Mouse (Mus musculus): ENCODE measurements around the gene Grik4. TPM values are rescaled to one million over a fixed set of nuclear protein-coding genes. Genes with fewer than 3 reads are reported as not detected.

Gene Grik4
- total and polyA plus RNA-seq, 2 experiments from 2014 or later = 9.5 to 17.2 TPM

DNA sequence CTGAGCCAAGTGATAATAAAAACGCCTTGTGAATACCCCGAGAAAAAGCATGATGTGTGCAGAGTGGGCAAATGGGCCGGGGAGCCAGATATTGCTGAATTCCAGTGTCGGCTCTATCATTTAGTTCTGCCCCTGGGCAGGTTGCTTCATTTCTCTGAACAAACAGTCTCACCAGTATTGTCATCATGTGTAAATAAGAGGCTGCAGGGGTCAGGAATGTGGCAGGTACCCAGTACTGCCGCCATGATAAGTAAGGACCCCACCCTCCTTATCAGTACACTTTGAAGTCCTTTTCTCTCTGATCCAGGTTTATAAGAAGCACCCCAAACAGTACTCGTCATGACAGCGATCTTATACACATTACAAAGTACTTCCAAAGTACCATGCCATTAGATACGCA is 230.4 kb downstream of the Grik4 start:
- Histone ChIP-seq H3K4me3 (ENCODE audit: low read depth, low read length) (no peak overlapping the region), H3K9me3 (ENCODE audit: low read length) (no peaks in the 10 kb centered on the region), H3K27ac (ENCODE audit: low read depth, low read length) (no peak overlapping the region), H3K36me3 (ENCODE audit: insufficient read depth, low read length) (no peaks in the 10 kb centered on the region), H3K4me2 (ENCODE audit: low read depth, low read length, poor library complexity, severe bottlenecking) (no peak overlapping the region), H3K4me1 (ENCODE audit: insufficient read depth, low read length) (no peaks in the 10 kb centered on the region), H3K9ac (replicated peaks; ENCODE audit: low read length, poor library complexity, severe bottlenecking) (no peak overlapping the region), H3K27me3 (ENCODE audit: insufficient read depth, low read length) (no peaks in the 10 kb centered on the region)
- ATAC-seq (ENCODE audit: low FRiP score) = no peak
- 84% methylated on average over 8 of the region's 8 CpGs for WGBS
- DNase-seq (ENCODE audit: low spot score) = no peak
- TF ChIP-seq CTCF (IDR thresholded peaks at IDR 0.05) = no peak

DNA sequence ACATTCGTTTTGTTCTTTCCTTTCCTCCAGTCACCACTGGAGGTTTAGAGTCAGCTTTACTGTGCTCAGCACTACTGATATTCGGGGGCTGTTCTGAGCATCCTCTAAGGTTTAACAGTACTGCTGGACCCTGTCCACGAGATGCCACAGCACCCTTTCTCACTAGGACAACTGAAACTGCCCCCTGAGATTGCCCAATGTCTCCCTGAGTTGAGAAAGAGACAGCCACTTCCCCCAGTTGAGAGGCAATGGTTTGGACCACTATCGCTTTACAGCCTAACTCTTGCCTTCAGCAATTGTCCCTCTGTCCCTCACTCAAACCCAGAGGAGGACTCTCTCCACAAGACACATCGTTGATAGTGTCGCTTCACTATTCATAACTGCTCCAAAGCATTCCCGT is 238.4 kb downstream of the Grik4 start:
- no peak overlapping the region for H3K9ac ChIP-seq (replicated peaks; ENCODE audit: low read length, poor library complexity, severe bottlenecking)
- H3K27me3 ChIP-seq (ENCODE audit: insufficient read depth, low read length) = no peaks in the 10 kb centered on the region
- WGBS = 83% methylated on average over 7 of the region's 7 CpGs
- no peak overlapping the region for H3K4me3 ChIP-seq (ENCODE audit: low read depth, low read length)
- ATAC-seq (ENCODE audit: low FRiP score) (no peak), DNase-seq (ENCODE audit: low spot score) (no peak)
- H3K27ac ChIP-seq (ENCODE audit: low read depth, low read length) = no peak overlapping the region
- H3K4me1 ChIP-seq (ENCODE audit: insufficient read depth, low read length) = peaks cover 7% of the 10 kb centered on the region; the same call in 1 of the 2 replicates
- H3K4me2 ChIP-seq (ENCODE audit: low read depth, low read length, poor library complexity, severe bottlenecking) = no peak overlapping the region
- H3K9me3 ChIP-seq (ENCODE audit: low read length) = no peaks in the 10 kb centered on the region
- no peak for TF ChIP-seq CTCF (IDR thresholded peaks at IDR 0.05)
- H3K36me3 ChIP-seq (ENCODE audit: insufficient read depth, low read length) = no peaks in the 10 kb centered on the region

DNA sequence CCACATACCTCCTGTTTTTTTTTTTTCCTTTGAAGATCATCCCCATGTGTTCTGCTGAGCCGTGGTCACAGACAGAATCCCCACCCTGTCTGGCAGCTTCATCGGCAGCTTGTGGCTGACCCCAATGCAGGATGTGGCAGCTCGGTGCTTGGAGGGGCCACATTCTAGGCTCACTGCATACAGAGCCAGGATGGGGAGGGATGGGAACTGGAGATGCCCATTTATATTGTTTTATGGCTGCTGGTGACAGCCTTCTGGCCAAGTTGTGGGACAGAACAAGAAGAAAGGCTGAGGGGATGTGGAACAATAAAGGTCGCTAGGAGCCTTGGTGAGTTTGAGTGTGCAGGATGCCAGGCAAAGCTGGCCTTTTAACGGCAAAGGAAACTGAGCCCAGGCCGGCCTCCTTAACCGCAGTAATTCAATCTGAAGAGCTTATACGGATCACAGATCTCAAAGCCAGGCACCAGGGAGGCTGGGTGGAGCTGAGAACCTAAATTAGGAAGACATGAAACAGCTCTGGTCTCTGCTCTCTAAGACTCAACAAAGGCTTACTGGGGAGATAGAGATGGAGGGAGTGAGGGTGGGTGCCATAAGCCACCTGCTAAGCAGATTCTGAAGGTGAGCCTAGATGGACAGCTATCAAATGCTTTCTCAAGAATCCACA is 241.0 kb downstream of the Grik4 start:
- Histone ChIP-seq H3K36me3 (ENCODE audit: insufficient read depth, low read length) (no peaks in the 10 kb centered on the region), H3K4me3 (ENCODE audit: low read depth, low read length) (no peak overlapping the region), H3K27ac (ENCODE audit: low read depth, low read length) (no peak overlapping the region), H3K27me3 (ENCODE audit: insufficient read depth, low read length) (no peaks in the 10 kb centered on the region), H3K4me1 (ENCODE audit: insufficient read depth, low read length) (peaks cover 7% of the 10 kb centered on the region; the same call in 1 of the 2 replicates), H3K9me3 (ENCODE audit: low read length) (no peaks in the 10 kb centered on the region), H3K4me2 (ENCODE audit: low read depth, low read length, poor library complexity, severe bottlenecking) (no peak overlapping the region), H3K9ac (replicated peaks; ENCODE audit: low read length, poor library complexity, severe bottlenecking) (no peak overlapping the region)
- DNase-seq (ENCODE audit: low spot score) (no peak), ATAC-seq (ENCODE audit: low FRiP score) (no peak)
- WGBS = 27% methylated on average over 8 of the region's 8 CpGs
- no peak for TF ChIP-seq CTCF (IDR thresholded peaks at IDR 0.05)

DNA sequence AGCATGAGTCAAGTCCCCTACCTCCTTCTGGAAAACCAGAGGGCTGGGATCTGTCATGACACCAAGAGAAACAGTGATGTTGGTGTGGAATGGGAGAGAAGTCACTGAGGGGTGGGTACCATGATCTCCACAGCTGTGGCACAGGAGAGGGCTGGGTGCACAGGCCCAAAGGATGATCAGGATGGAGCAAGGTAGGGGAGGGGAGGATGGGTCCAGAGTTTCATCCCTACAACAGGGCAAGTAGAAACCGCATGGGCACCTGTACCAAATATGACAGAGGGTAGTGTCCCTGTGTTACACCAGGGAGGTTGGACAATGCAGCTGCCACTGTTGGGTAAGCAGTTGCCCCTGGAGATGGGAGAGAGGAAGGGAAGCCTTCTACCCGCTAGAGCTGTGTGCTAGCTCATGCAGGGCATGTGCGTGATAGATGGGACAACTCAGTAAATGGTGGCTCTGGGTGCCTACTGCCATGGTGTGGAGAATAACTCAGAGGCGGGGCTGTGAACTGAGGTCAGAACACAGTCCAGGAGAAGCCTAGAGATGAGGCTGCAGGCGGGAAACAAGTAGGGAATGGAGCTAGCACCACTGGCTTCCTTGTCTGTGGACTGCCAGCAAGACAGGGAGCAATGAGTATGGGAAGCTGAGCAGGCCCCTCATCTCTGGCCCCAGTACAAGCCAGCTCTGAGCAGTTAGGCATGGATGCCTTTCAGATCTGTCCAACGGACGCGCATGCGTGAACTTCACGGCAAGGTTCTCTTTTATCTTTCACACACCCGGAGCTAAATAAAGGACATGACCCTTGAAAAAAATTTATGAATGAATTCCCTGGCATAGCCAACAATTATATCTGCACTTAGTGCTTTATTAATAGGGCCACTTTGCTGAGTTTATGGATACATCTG is 241.8 kb downstream of the Grik4 start:
- DNase-seq (ENCODE audit: low spot score) = peak; percentile 31
- TF ChIP-seq CTCF (IDR thresholded peaks at IDR 0.05) = no peak
- no peak overlapping the region for H3K27ac ChIP-seq (ENCODE audit: low read depth, low read length)
- H3K9ac ChIP-seq (replicated peaks; ENCODE audit: low read length, poor library complexity, severe bottlenecking) = no peak overlapping the region
- H3K4me2 ChIP-seq (ENCODE audit: low read depth, low read length, poor library complexity, severe bottlenecking) = no peak overlapping the region
- H3K9me3 ChIP-seq (ENCODE audit: low read length) = no peaks in the 10 kb centered on the region
- no peaks in the 10 kb centered on the region for H3K27me3 ChIP-seq (ENCODE audit: insufficient read depth, low read length)
- H3K36me3 ChIP-seq (ENCODE audit: insufficient read depth, low read length) = no peaks in the 10 kb centered on the region
- peaks cover 7% of the 10 kb centered on the region; the same call in 1 of the 2 replicates for H3K4me1 ChIP-seq (ENCODE audit: insufficient read depth, low read length)
- 0 out of 2 replicates have a peak, but pooled peaks have one; percentile 27 for ATAC-seq (ENCODE audit: low FRiP score)
- WGBS = 63% methylated on average over 11 of the region's 11 CpGs
- no peak overlapping the region for H3K4me3 ChIP-seq (ENCODE audit: low read depth, low read length)

DNA sequence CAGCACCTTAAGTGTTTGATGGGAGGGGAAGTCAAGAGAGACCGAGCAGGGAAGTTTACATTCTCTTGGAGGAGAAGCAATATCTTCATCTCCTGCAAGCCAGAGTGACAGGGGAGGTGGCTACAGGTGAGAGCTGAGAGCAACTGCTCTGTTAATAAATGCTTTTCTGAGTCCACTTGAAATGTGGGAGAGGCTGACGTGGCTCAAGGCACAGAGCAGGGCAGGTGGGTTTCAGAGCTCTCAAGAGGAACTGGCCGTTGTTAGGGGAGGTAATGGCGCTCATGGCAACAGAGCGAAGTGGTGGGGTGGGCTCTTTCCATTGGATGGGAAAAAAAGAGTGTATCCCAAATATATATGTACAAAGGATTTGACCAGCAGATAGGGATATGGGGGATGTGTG is 242.6 kb downstream of the Grik4 start:
- 89% methylated on average over 5 of the region's 5 CpGs for WGBS
- Histone ChIP-seq H3K27ac (ENCODE audit: low read depth, low read length) (no peak overlapping the region), H3K27me3 (ENCODE audit: insufficient read depth, low read length) (no peaks in the 10 kb centered on the region), H3K4me3 (ENCODE audit: low read depth, low read length) (no peak overlapping the region), H3K36me3 (ENCODE audit: insufficient read depth, low read length) (no peaks in the 10 kb centered on the region), H3K9me3 (ENCODE audit: low read length) (no peaks in the 10 kb centered on the region), H3K4me2 (ENCODE audit: low read depth, low read length, poor library complexity, severe bottlenecking) (no peak overlapping the region), H3K9ac (replicated peaks; ENCODE audit: low read length, poor library complexity, severe bottlenecking) (no peak overlapping the region), H3K4me1 (ENCODE audit: insufficient read depth, low read length) (peaks cover 7% of the 10 kb centered on the region; the same call in 1 of the 2 replicates)
- DNase-seq (ENCODE audit: low spot score) (no peak), ATAC-seq (ENCODE audit: low FRiP score) (no peak)
- TF ChIP-seq CTCF (IDR thresholded peaks at IDR 0.05) = no peak

DNA sequence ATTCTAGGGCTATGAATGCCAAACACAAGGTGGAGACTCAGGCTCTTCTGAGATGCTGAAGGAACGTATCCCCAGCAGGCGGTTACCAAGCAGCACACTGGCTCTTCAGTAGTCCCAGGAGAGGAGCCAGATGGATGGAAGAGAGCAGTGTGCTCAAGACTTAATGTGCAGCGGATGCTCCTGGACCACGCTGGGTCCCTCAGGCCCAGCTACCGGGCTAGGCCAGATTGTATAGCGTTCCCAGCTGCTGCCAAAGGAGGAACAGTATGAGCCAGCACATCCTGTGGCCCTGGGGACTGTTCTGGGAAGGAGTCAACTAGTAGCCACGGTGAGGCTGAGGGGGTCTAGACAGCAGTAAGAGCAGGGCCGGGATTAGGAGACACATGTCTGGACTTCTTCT is 251.3 kb downstream of the Grik4 start:
- Histone ChIP-seq H3K27ac (ENCODE audit: low read depth, low read length) (no peak overlapping the region), H3K4me2 (ENCODE audit: low read depth, low read length, poor library complexity, severe bottlenecking) (no peak overlapping the region), H3K4me3 (ENCODE audit: low read depth, low read length) (no peak overlapping the region), H3K4me1 (ENCODE audit: insufficient read depth, low read length) (no peaks in the 10 kb centered on the region), H3K9ac (replicated peaks; ENCODE audit: low read length, poor library complexity, severe bottlenecking) (no peak overlapping the region), H3K36me3 (ENCODE audit: insufficient read depth, low read length) (no peaks in the 10 kb centered on the region), H3K27me3 (ENCODE audit: insufficient read depth, low read length) (no peaks in the 10 kb centered on the region), H3K9me3 (ENCODE audit: low read length) (no peaks in the 10 kb centered on the region)
- DNase-seq (ENCODE audit: low spot score) = peak; percentile 29
- ATAC-seq (ENCODE audit: low FRiP score) = no peak
- 65% methylated on average over 8 of the region's 8 CpGs for WGBS
- TF ChIP-seq CTCF (IDR thresholded peaks at IDR 0.05) = 0 out of 2 replicates have a peak, but pooled peaks have one; percentile 13
